Mouse (Mus musculus): Measurements from ENCODE around the gene Pde1c.

Pde1c gene

DNA sequence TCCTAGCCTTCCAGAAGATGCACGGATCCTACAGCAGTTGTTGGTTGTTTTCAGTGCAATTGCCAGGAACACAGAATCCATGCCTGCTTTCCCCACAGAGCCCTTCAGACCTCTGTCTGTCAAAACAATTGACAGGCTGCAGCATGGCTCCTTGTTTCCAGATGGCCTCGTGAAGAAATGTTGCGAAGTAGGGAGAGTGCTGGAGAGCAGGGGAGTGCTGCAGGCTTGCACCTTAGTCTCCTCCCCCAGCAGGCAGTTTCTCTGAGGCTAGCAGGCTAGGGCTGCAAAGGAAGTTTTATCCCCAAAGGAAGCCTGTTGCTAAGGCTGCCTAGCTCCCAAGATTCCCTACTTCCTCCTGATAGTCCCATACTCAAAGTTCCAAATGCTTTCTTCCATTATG lies 246.1 kb downstream of the Pde1c start:
- no peak for DNase-seq

DNA sequence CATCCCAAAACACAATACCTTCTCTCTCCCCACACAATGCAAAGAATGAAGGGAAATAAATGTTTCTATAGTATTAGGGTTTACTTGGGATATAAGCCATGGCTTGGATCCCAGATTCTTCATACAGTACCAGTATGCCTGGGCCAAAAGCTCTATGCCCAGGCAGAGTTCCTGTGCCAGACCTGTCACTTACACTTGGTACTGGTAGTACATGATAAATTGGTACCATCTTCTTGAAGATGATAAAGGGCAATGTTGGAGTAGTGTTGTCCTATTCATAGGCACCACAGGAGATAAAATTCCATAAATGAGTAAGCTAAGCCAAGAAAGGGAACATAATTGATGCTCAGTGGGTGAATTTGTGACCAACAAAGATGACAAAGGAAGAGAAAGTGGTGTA lies 258.6 kb downstream of the Pde1c start:
- no peak for DNase-seq

DNA sequence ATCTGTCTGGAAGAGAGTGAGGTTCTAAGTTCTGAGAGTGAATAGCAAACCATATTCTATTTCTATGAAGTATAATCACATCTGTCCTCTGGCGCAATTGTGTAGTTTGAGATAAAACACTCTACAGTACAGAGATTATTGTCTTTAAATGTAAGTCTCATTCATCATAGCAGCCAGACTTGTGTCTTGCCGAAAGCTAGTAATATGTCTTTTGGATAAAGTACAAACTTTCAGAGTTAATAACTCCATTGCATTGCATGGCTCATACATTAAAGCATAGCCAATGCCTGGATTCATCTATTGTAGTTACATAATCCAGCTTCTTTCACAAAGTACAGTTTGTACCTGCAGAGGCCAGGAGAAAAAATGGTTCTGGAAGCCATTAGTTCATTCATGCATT lies 262.8 kb downstream of the Pde1c start:
- no peak for DNase-seq

DNA sequence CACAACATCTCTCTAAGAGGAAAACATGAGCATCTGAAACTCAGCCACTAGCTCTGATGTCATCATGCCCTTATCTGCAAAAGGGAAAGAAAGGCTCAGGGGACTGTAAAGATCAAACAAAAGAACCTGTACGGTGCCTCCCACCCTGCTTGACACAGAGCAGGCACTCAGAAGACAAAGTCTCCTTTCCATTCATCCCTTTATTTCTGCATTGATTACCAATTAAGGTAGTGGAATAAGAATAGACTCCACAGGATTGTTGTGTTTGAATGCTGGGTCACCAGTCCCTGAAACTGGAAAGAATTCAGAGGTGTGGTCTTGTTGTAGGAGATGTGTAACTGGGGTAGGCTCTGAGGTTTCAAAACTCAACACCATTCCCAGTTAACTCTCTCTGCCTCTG lies 276.7 kb downstream of the Pde1c start:
- no peak for DNase-seq

DNA sequence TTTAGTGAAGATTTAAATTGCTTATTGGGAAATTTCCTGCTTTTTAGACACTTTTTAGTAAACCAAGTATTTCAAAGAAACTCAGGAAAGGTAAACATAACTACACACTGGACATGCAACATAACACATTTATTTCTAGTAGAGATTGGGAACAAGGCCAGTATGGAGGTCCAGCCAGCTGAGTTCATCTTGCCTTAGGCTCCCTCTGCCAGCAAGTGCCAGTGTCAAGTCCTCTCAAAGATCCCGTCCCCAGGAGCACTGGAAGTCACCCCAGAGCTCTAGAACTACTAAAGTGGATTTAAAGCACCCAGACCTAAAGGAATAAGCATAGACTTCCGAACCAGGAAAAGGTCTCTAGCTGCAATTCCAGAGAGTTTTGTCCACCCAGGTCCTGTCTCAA lies 279.6 kb downstream of the Pde1c start:
- no peak for DNase-seq

DNA sequence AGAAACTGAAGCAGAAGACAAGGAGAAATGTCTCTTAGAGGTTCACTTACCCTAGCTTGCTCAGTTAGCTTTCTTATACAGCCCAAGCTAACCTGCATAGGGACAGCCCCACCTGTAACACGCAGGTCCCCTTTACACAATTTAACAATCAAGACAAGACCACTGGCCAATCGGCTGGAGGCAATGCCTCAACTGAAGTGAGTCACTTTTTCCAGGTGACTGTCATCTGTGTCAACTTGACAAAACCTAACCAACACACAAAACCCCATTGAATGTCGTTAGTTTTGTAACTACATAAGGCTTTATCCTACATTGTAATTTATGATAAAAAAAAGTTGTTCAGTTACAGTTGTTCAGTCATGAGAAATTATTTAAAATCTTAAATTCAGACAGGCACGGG lies 284.1 kb downstream of the Pde1c start:
- DNase-seq = no peak

DNA sequence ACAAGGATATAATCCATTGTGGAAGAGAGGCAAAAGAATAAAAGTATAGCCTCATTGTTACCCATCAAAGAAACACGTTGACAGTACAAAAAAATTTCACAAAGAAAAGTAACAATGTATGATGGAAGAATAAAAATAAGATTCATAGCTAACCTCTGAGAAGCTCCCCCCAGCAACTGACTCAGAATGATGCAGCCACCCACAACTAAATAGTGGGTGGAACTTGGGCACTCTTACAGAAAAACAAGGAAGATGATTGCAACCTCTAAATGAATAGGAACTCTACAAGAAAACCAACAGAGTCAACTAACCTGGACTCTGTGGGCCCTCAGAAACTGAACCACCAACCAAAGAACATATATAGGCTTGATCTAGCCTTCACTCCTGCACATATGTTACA lies 293.4 kb downstream of the Pde1c start:
- no peak for DNase-seq

DNA sequence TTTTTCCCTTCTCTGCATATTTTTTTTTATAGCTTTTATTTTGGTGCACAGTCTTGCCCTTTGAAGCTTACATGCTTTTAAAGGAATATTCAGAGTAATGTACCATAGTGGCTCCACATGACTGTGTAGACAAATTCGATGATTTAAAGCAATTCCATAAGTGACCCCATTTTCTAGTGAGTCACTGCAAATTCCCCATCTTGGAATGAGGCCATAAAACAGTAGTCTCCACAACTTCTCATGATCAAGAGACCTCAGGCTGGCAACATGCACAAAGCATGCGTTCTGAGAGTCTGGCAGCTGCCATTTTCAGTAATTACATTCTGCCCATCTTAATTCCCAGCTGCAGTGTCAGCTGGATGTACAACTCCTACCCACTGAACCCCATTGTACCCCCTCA lies 297.2 kb downstream of the Pde1c start:
- no peak for DNase-seq

DNA sequence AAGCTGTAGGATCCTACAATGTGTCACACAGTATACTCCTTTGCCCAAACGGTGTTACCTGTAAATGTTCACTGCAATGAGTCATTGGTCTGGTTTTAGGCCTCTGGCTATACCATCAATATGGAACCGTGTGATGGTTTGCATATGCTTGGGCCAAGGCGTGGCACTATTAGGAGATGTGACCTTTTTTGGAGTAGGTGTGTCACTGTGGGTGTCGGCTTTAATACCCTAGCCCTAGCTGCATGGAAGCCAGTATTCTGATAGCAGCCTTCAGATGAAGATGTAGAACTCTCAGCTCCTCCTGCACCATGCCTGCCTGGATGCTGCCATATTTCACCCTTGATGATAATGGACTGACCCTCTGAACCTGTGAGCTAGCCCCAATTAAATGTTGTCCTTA lies 304.4 kb downstream of the Pde1c start:
- no peak for DNase-seq

DNA sequence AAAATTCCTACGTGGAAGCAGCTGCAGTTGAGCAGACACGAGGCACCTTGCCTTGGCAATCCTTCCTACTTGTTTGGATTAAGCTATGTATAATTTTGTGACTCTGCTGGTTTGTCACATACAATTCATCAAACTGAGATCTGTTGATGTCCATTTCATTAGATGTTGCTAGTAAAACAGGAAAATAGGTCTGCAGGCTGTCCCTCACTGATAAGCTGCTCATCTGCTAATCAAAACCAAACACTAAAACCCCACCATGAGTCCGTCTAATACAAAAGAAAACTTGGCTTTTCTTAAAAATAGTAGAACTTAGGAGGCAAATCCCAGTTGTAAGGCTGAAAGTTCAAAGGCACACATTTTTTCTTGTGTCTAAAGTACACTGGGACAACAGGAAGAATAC lies 308.8 kb downstream of the Pde1c start:
- no peak for DNase-seq

DNA sequence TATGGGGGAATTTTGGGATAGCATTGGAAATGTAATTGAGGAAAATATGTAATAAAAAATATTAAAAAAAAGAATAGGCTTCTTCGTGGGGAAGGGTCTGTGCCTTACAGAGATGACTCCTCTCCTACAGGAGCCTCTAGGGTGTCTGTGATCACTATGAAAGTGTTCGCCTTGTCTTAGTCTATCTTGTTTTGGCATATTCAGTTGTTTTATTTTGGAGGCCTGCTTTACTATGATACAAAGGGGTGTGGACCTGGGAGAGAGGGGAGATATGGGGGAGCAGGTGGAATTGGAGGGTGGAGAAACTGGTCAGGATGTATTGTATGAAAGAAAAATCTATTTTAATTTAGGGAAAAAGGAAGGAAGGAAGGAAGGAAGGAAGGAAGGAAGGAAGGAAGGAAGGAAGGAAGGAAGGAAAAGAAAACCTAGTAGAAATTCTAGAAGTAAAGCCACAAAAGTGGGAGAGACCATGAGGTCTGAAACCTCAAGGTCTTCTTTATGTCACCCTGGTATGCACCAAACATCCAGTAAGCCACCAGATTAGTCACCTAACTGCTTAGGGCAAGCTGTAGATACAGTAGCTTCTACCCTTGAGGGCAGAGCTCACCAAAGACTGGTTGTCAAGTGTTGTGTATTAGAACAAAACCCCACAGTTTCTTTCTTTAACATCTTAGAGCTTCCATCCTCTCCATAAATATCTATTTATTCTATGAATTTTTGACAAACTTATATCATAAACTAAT lies 311.2 kb downstream of the Pde1c start:
- DNase-seq = no peak

DNA sequence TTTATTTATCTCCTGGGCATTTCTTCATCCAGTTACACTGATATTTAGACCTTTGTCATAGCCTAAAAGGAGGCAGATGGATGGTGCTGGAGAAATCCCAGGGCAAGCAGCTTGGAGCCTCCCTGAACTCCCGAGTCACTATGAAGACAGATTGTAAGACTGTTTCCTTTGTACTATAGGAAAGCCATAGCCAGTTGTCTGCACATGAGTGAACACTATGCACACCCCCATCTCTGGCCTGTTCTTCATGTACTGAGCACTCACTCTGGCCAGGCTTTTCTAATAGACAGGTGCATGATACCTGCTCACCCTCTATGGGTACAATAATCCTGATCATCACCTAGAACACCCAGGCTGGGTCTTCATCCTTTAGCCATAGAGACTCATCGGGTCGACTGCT lies 318.8 kb downstream of the Pde1c start:
- DNase-seq = no peak

DNA sequence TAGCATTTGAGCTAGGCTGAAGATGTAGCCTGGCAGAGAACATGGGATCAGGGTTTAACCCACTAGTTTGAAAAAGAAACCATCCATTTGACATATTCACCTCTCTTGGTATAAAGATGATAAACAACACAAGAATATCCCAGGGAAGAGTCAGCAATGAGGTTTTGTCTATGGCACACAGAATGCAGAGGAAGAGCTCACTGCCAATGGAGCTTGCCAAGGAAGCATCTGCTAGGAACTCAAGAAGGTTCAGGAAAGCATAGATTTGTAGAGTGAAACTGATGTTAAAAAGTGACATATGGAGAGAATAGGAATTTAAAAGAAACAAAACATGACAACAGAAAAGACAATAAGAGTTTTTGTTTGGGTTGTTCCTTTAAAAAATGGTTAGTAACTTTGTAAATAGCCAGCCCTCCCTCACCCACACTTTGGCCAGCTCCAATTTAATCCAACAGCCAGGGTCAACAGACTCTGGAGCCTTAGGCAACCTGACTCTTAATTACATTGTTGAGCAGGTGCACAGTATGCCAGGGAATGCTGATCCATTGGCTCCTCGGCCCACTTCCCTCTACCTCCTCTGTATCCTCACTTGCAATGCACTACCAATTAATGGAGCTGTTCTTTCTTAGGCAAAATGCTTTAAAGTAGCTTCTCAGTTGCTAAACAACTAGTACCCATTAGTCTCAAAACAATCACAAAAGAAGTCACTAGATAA lies 377.3 kb downstream of the Pde1c start:
- no peak for DNase-seq

DNA sequence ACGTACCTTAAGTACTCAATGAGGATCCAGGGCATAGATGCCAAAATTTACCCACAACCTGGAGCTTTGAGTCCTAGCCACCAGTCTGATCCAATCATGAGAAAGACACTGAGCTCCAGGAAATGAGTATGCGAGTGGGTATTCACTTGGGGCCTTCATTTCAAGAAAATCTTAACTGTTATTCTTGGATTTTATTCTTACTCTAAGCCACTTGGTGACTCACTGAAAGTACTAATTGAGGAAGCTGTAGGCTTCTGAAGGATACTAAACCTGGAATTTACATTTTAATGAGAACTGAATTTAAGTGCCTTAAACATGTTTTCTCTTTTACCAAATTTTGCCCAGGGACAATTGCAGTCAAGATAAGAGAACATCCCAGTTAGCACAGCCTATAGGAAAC lies 392.4 kb downstream of the Pde1c start:
- DNase-seq = no peak

DNA sequence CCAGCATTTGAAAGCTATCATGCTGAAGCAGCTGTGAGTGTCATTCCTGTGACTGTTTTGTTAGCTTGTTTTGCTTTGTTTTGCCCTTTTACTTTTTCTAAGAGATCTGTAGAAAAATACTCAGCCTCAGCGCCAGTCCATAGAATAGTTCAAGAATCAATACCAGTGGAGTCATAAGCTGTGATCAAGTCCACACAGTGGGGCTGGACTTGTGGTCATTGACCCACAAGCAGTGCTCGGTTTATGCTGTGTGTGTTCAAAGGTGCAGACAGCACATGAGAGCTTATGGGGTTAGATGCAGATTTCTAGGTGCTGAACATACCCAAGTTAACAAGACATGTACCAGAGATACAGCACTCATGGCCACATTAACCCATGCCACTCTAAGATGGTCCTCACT lies 396.7 kb downstream of the Pde1c start:
- DNase-seq = no peak

DNA sequence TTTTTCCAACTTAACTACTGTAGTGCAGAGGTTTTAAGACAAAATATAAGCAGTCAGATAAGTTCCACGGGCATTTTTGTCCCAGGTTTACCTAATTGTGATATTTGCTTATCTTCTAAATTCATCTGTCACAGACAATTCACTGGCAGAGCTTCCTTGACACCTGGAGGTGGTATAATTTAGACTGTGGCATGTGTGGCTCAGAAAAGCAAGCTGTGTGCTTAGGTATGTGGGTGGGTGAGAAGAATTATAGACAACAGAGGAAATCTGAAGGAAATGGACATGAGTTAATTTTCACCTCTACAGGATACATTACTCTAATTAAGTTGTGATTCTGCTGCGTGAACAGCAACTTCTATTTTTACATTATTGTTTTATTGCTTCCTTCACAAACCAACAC lies 400.2 kb downstream of the Pde1c start:
- no peak for DNase-seq

DNA sequence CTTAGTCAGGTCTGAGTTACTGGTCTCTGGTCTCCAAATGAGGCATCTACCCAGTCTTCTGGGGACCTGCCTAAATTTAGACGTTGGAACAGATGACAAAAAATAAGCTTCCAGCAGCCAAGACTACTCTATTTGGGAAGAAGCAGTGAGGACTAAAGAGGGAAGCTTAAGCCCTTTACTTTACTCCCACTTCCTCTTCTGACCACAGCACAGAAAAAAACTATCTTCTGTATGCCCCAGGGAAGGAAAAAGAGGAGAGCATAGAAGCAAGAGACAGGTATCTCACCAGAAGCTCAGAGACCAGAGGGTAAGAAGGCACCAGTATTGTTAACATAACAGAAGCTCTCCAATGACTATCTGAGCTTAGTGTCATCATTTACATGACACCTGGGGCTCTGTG lies 410.7 kb downstream of the Pde1c start:
- DNase-seq = no peak

DNA sequence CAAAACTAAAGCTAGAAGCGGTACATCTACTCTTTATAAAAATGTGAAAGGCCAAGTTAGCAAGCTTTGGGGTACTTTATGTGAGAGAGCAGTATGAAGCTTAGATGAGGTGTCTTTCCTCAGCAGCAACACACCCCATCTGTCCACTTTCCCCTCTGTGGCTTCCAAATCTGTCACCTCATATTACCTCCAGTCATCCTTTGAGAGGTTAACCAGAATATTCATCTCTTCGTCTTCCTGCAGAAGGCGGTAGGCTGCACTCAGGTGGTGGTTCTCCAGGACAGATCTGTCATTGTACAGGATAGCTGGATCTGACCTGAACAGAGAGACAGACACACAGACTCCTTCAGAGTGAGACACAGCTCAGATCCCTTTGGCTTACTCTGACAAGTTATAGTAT lies 412.1 kb downstream of the Pde1c start:
- no peak for DNase-seq

DNA sequence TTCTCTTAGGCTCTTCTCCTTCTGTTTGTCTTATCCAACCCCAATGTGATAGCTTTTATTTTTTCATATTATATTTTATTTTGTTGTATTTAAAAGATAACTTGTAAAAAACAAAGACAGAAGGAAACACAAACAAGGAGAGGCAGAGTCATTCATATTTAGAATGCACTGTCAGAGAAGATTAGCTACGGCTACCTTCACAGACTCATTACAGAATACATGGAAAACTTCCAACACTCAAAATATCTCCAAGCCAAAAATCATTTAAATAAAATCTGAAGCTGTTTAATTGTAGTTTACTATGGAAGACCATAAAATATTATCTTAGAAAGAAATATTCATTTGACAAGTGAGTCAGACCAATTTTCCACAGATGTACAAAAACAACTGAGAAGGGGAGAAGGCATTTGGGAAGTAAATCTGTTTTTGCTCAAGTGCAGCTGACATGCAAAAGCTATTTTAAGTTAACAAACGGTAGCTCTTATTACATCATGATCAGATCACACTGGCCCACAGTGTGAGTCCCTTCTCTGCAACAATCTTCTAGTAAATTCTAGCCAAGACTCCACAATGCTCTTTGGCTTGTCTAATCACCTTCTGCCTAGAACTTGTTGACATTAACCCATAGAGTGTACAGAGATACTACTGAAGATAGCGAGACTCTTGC lies 438.3 kb downstream of the Pde1c start:
- DNase-seq = no peak

DNA sequence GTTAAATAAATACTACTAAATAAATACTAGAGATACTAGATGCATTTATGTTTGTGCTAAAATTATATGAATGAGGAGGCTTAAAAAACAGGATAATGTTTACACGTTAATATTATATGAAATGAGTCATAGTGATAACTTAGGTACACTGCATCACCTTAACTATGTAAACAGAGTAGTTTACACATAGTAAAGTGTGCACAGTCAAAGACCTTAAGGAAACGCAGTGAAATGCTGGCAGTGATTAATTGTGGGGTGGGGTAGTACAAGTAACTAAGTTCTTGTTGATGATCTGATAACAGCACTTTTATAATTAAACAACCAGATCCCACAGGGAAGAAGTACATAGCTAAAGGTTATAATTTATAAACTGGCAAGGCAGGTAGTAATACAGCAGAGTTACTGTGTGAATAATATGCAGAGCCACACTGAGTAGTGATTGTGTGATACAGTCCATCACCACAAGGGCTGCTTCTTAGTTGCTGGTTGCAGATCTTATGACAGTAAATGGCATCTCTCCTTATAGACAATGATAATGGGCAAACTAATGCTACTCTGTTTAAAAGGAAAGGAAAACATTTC lies 469.3 kb downstream of the Pde1c start:
- DNase-seq = no peak

DNA sequence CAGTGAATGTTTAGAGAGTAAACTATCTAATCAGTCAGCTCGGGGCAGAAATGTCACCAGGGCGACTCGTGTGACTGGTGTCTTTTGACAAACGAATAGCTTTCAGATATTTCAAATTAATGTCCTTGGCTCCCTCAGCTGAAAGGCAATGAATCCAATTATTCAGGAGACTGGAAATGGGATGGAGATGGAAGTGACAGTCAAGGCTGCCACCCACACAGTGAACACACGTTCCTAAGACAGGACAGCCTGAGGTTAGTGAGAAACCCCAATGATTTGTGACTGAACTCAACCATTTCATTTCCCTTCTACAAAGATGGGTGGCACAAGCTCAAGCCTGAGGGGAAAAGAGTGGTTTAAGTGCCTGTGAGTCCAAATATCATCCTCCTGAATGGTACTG lies 470.5 kb downstream of the Pde1c start:
- no peak for DNase-seq

DNA sequence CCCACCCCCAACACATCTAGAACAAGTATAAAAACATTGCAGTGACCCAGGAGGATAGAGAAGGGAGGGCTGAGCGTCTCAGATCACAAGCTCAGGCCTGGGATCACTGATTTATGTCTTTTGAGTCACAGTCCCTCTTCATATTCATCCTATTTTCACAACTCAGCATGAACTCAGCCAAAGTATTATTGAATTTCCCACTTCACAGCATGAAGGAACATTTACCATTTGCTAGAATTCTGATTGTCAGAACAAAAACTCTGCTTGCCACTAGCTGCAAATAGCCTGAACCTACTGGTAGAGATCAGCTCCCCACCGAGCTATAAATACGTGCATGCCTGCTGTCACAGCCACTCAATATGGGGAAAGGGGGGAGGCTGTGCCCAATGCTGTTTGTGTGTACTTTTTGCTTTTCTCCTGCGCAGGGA lies 492.5 kb downstream of the Pde1c start:
- no peak for DNase-seq

DNA sequence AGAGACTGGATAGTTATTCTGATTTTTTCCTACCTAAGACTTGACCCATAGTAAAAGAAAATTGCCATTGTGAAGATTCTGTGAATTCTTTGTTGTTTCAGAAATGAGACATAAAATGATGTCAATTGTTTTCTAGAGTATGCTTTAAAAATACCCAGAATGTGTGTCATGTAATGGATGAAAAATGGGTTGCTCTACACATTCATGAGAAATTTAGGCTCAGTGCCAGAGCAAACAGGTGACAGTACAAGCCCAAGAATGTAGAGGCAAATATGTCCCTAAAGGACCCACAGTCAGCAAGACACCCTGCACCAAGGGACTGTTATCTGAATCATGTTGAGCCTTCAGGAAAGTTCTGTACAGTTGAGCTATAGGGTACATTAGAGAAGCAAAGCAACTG lies 500.4 kb downstream of the Pde1c start:
- no peak for DNase-seq
